Mouse (Mus musculus) bone marrow macrophage, adult 2 months (primary cell): Measurements from ENCODE around the gene Syndig1.

ENCODE experiments used
- CTCF ChIP-seq: IDR thresholded peaks from 2 replicates; pipeline ENCODE4 v1.5.1; 2012; ENCODE audit warnings: low read depth, mild to moderate bottlenecking, low read length, moderate library complexity
- POLR2A ChIP-seq: IDR thresholded peaks from 2 replicates; pipeline ENCODE4 v1.6.1; 2012; ENCODE audit warnings: mild to moderate bottlenecking, low read depth, low read length, borderline replicate concordance

DNA sequence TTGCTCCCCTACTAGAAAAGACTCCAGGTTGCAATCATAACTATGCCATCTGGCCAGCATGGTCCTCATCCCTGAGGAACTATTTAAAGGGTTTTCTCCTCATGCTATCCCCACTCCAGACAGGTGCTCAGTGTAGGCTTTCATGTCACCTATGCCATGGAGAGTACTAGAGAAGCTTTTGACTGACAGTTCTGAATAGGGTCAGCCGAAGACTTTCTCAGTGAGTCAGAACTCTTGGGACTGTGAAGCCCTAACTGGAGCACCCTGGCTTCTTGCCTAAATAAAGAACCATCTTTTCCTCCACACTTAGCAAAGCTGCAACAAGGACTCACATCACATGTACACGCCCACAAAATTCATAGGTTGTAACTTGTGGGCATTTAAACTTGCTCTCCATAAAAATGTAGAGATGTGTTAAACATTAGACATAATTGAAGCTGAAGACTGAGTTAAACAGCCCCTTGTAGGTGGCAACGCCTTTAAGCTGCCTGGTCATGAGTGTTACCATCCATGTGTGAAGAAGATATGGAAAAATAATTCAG is 24.3 kb upstream of the Syndig1 start:
- TF ChIP-seq CTCF (no peak), POLR2A (no peak)
